Mouse (Mus musculus) cerebral cortex, adult 2 months (tissue): ENCODE results near the gene Pnrc1.

Experiments
- WGBS: fragments of 180-500 bp; shearing (Covaris S2); methylation state at CpG from one replicate; pipeline ENCODE4 v1.1.7; 2018; 5-methylcytosine and 5-hydroxymethylcytosine counted together

Gene Pnrc1

GRCm38 (mm10) chr4:33270386-33271314 lies 19.3 kb downstream of the Pnrc1 start:
- whole genome bisulfite sequencing, result 93% methylated on average over 11 of the region's 11 CpGs

DNA sequence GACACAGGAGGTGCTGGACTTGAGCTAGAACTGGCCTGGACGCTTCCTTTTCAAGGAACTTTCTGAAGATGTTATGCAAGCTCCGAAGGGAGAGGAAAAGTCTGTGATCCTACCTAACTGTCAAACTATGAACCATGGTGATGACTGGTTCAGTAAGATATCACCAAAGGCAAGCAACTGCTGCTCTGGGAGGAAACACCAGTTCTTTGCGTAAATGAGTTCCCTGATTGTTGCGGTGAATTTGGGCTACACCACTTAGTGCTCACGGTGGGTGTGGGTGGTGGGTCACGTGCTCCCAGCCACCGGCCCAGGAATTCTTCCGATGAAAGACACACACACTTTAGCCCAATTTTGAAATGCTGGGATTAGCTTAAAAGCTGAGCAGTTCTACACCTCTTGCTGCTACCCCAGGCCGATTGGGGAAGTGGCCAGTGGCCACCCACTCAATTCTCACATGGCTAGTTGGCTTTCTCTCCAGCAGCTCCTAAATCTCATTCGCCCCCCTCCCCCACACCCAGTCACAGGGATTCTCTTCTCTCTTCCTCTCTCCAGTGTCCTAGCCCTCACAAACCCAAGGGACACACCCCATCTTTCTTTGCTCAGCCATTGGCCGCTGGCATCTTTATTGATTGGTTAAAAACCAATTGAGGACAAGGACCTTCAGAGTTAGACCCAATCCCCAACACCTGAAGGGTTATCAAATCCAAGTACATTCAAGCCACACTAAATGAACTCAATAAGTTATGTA lies 24.8 kb downstream of the Pnrc1 start:
- WGBS, result 88% methylated on average over 11 of the region's 11 CpGs

- 83% methylated on average over 1 of the region's 1 CpGs for WGBS
These were observed 27.1 kb downstream of the Pnrc1 start for GRCm38 (mm10) chr4:33262897-33263296.

GRCm38 (mm10) chr4:33261311-33261753 lies 28.6 kb downstream of the Pnrc1 start:
- WGBS, result 31% methylated on average over 7 of the region's 7 CpGs

- WGBS, result 77% methylated on average over 11 of the region's 11 CpGs
These were observed 32.5 kb downstream of the Pnrc1 start for GRCm38 (mm10) chr4:33257263-33257964.

DNA sequence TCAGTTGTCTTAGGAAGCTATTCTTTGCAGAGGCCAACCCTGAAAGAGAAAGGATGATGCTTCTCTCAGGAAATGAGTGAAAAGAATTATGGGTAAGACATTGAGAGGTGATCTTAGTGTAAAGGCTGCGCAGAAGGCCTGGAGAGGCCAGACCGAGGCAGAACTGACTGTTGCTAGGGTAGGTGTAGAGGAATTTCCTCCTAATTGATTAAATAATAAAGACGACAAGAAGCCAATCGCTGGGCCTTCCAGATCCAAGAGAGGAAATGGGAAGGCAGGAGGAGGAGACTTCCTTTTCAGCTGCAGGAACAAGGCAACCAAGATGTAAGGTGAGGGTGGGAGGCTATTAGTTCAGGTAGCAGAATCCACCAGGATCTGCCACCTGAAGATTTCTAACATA lies 35.3 kb downstream of the Pnrc1 start:
- WGBS, result 71% methylated on average over 4 of the region's 4 CpGs

DNA sequence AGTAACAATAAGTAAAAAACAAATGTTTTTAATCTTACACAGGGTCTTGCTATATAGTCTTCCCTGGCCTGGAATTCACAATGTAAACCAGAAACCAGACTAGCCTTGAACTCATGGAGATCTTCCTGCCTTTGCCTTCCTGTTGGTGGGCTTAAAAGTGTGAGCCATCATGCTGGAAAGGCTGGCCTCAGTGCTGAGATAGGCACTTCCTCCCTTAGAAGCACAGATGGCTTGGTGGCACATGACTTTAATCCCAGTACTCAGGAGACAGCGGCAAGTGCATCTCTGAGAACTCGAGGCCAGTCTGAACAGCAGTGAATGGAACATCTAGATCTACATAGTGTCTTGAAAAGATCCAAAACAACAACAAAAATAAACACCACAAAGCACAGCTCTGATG lies 39.1 kb downstream of the Pnrc1 start:
- WGBS, result 83% methylated on average over 2 of the region's 2 CpGs

- WGBS, result 82% methylated on average over 1 of the region's 1 CpGs
These were observed 40.2 kb downstream of the Pnrc1 start for GRCm38 (mm10) chr4:33249716-33250230.

- 1% methylated on average over 4 of the region's 4 CpGs for WGBS
These were observed 41.0 kb downstream of the Pnrc1 start for GRCm38 (mm10) chr4:33248915-33249314.

DNA sequence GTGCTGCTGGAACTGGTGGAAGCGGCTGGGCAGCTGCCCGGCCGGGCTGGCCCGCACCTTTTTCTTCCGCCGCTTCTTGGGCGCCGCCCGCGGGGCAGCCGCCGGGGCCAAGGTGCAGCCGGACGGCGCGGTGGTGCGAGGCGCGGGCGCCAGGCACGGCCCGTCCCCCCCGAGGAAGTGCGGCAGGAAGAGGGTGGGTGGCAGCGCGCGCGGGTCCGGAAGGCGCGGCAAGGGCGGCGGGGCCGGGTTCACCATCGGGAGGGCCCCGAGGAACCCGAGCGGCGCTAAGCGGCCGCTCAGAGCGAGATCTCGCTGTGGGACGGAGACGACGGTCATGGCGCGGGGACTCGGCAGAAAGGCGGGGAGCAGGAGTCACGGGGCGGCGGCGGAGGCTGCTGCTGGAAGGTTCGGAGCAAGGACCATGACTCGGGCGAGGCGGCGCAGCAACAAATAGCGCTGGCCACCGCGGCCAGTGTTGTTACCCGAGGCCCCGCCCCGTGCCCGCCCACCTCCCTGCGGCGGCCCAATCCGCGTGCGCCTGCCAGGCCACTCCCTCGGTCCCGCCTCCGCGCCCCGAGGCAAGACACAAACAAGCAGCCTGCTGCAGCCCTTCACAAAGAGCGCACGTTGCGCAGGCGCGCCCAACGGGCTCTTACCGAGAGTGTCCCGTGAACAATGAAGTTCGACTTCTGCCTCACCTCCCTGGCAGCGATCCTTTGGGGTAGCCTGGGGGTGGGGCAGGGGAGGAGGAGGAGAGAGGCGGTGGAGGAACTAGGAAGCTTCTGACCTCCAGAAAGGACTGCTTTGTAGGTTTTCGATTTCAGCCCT lies 41.7 kb downstream of the Pnrc1 start:
- WGBS, result under 1% methylated on average over 88 of the region's 88 CpGs

- WGBS, result under 1% methylated on average over 55 of the region's 60 CpGs
These were observed 42.4 kb downstream of the Pnrc1 start for GRCm38 (mm10) chr4:33247479-33248053.

- 70% methylated on average over 14 of the region's 14 CpGs for WGBS
These were observed 44.0 kb downstream of the Pnrc1 start for GRCm38 (mm10) chr4:33245853-33246395.

GRCm38 (mm10) chr4:33243921-33244320 lies 46.0 kb downstream of the Pnrc1 start:
- WGBS, result 50% methylated on average over 4 of the region's 4 CpGs

DNA sequence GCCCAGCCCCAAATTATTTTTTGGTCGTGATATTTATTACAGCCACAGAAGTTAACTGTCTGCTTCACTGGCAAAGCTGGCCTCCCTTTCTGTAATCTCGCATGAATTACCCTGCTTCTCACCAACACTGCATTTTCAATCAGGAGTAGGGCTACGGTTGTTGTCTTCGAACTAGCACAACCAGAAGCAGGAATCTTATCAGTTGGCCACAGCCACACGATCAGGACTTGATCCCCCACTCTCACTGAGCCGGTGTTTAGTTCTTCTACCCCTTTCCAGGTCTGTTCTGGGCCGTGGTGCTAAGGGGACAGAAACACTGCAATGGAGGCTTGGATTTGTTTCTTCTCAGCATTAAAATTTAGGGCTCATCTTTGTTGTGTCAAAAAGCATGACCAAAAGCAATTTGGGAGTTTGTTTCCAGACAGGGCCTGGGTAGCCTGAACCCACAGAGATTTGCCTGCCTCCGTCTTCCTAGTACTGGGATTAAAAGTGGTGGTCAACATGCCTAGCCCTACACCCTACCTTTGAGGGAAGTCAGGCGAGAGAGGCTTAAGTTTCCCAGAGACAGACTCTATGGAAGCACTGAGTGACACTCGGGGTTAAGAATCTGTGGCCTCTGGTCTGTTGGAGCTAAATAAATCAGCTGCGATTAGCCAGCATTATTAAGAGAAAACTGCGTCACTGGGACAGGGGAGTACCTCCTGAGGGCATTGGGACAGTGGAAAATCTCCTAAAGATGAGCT lies 46.8 kb downstream of the Pnrc1 start:
- 74% methylated on average over 12 of the region's 12 CpGs for WGBS

- 55% methylated on average over 5 of the region's 5 CpGs for WGBS
These were observed 47.4 kb downstream of the Pnrc1 start for GRCm38 (mm10) chr4:33242536-33242935.

DNA sequence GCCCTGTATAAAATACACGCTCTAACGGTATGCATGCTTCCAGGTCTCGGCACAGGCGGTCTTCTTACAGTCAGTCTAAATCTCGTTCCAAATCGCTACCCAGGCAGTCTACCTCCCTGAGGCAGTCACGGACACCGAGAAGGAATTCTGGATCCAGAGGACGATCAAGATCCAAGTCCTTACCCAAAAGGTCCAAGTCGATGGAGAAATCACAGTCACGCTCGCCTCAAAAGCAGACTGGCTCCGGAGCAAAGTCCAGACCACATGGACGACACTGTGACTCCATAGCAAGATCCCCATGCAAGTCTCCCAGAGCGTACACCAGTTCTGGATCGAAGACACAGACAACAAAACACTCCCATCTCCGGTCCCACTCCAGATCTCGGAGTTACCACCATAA lies 59.1 kb downstream of the Pnrc1 start:
- WGBS, result 92% methylated on average over 18 of the region's 18 CpGs

DNA sequence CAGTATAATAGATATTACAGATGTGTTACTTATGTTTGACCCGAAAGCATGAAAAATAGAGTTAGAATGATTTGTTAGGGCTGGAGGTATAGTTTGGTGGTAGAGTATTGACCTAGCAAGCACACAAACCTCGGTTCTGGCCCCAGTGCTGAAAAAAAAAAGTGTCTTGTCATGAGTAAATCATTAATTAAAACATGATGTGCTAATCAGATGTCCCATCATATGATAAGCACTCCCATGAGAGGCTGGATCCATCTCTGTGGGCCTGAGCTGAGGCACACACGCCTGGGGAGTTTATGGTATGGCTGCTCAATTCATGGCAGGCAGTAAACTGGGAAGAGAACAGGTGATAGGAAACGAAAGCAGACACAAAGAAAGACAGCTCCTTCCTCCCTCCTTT lies 60.3 kb downstream of the Pnrc1 start:
- WGBS, result 90% methylated on average over 4 of the region's 4 CpGs

DNA sequence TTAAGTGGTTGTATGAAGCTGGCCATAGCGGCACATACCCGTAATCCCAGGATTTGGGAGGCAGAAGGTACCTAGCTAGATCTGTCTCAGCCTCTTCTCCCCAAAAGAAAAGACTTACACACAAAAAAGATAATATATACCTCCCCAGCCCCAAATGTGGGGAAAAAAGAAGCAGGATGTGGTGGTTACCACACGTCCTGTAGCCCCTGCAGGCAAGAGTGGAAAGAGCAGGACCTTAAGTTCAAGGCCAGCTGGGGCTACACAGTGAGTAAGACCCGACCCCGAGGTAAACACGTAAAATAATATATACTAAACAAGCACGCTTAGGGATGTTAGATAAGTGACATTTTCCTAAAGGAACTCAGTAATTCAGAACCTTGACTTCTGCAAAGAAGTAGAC lies 62.8 kb downstream of the Pnrc1 start:
- 91% methylated on average over 7 of the region's 7 CpGs for WGBS

DNA sequence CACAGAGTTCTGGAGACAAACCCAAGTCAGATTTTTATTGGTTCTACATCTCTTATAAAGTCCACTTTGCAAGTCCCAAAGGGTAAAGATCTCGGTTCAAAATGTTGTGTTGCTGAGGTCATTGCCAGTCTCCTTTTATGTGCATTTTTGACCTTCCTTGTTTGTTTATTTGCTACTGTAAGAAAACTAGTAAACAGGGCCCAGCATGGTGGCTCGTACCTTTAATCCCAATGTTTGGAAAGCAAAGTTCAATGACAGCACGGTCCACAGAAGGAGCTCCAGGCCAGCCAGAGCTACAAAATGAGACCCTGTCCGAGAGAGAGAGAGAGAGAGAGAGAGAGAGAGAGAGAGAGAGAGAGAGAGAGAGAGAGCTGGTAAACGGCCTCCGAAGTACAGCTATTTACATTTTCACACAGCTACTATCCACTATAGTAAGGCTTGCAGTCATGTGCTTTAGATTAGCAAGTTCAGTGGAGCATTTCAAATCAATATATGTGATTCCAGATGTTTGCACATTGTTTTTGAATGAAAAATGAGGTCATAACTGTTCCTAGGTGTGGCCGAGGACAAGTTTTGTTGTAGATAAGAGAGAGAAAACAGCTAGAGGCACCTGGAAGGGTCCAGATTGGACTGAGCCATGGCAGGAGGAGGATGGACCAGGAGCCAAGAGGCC lies 65.8 kb downstream of the Pnrc1 start:
- 78% methylated on average over 7 of the region's 7 CpGs for WGBS
